Mouse (Mus musculus): ENCODE results near the gene Tut7.

GRCm38 (mm10) chr13:59745462-59745861 lies 77.5 kb downstream of the Tut7 start:
- TF ChIP-seq CTCF (IDR thresholded peaks at IDR 0.05; ENCODE audit: low read depth), result no peak
- no peak for TF ChIP-seq EP300 (IDR thresholded peaks at IDR 0.05; ENCODE audit: low read depth)

Data from liver, embryonic 14.5 days (tissue).